Mouse (Mus musculus) C2C12 (cell line): Measurements from ENCODE around the gene Stk10. TPM values are rescaled to one million over a fixed set of nuclear protein-coding genes. Genes with fewer than 3 reads are reported as not detected.

Experiments
- H3K27me3 ChIP-seq: one replicate; pipeline ENCODE4 v1.6.1; 2011; ENCODE audit not compliant: control insufficient read depth, insufficient read depth, insufficient read length
- H3K36me3 ChIP-seq: one replicate; pipeline ENCODE4 v1.6.1; 2011; ENCODE audit not compliant: control insufficient read depth, insufficient read depth
- H3K4me3 ChIP-seq: one replicate; pipeline ENCODE4 v1.5.1; 2011; ENCODE audit warnings: mild to moderate bottlenecking, control low read depth; ENCODE audit not compliant: poor library complexity, insufficient read depth, severe bottlenecking
- H3K79me2 ChIP-seq: one replicate; pipeline ENCODE4 v1.6.1; 2011; ENCODE audit not compliant: control insufficient read depth, insufficient read depth
- H3K79me3 ChIP-seq: one replicate; pipeline ENCODE4 v1.6.1; 2011; ENCODE audit warnings: low read depth, control low read depth
- H3ac ChIP-seq: one replicate; pipeline ENCODE3; 2011; ENCODE audit warnings: low read depth; ENCODE audit not compliant: control insufficient read depth, insufficient read length
- CEBPB ChIP-seq: IDR thresholded peaks from one replicate; pipeline ENCODE4 v1.6.1; 2011; ENCODE audit warnings: low read depth, mild to moderate bottlenecking, control low read depth, moderate library complexity
- CTCF ChIP-seq: IDR thresholded peaks from one replicate; pipeline ENCODE4 v1.5.1; 2011; ENCODE audit not compliant: control insufficient read depth, insufficient read depth, insufficient read length
- FOSL1 ChIP-seq: IDR thresholded peaks from one replicate; pipeline ENCODE4 v1.8.0; 2011; ENCODE audit warnings: mild to moderate bottlenecking, low read length; ENCODE audit not compliant: poor library complexity, insufficient read depth, severe bottlenecking
- MAX ChIP-seq: IDR thresholded peaks from one replicate; pipeline ENCODE4 v1.6.1; 2011; ENCODE audit warnings: mild to moderate bottlenecking, control low read depth
- MYOD1 ChIP-seq: IDR thresholded peaks from one replicate; pipeline ENCODE4 v1.6.1; 2011; ENCODE audit warnings: low read depth; ENCODE audit not compliant: control insufficient read depth, insufficient read length
- MYOG ChIP-seq: IDR thresholded peaks from one replicate; pipeline ENCODE4 v1.6.1; 2011; ENCODE audit not compliant: control insufficient read depth, insufficient read length; ENCODE audit errors: extremely low read depth
- USF1 ChIP-seq: IDR thresholded peaks from one replicate; pipeline ENCODE4 v1.6.1; 2011; ENCODE audit warnings: low read depth, mild to moderate bottlenecking, control low read depth, moderate library complexity
- polyA plus RNA-seq: library from polyadenylated mRNA; unstranded; fragments of >200 nt; fragmentation: generic; extraction: Trizol; gene quantifications from one replicate; pipeline ENCODE4 v1.2.1, GENCODE M21; 2012; ENCODE audit warnings: missing spikeins

The Stk10 gene
- polyA plus RNA-seq, 1 experiment, result 8.2 TPM

GRCm38 (mm10) chr11:32518770-32519169, 14.3 kb upstream of the Stk10 start:
- no peak overlapping the region for H3K4me3 ChIP-seq
- H3K79me2 ChIP-seq, result no peaks in the 10 kb centered on the region
- H3K36me3 ChIP-seq, result peaks cover 27% of the 10 kb centered on the region
- no peak for TF ChIP-seq USF1
- no peak for TF ChIP-seq FOSL1
- no peak for TF ChIP-seq CTCF
- TF ChIP-seq CEBPB, result no peak
- no peak for TF ChIP-seq MAX
- no peak for TF ChIP-seq MYOG
- no peak for TF ChIP-seq MYOD1
- no peaks in the 10 kb centered on the region for H3K27me3 ChIP-seq
- H3K79me3 ChIP-seq, result no peaks in the 10 kb centered on the region
- no peak overlapping the region for H3ac ChIP-seq

- Histone ChIP-seq H3K36me3 (peaks cover 27% of the 10 kb centered on the region), H3K27me3 (no peaks in the 10 kb centered on the region), H3ac (no peak overlapping the region), H3K79me2 (no peaks in the 10 kb centered on the region), H3K4me3 (no peak overlapping the region), H3K79me3 (no peaks in the 10 kb centered on the region)
- TF ChIP-seq CTCF (no peak), FOSL1 (no peak), MYOG (no peak), CEBPB (no peak), MYOD1 (no peak), USF1 (no peak), MAX (no peak)
Observed at GRCm38 (mm10) chr11:32519354-32519753, 13.8 kb upstream of the Stk10 start.

DNA sequence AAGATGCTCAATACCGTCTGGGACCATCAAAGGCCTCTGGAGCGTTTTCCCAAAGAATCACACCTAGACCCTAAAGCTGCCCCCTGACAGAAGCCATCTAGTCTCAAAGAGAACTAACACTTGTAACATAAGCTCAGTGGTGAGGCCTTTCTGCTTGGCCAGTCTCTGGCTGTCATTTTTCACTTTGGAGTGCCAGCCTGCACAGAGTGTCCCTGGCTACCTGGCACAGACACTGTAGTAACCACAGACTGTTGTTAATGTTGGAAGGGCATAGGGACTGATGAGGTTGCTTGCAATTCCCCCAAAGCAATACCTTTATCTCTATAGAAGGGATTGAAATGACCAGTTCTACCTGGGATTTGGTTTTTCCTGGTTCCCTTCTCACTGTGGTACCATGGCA, 11.9 kb upstream of the Stk10 start:
- Histone ChIP-seq H3K27me3 (no peaks in the 10 kb centered on the region), H3ac (no peak overlapping the region), H3K36me3 (peaks cover 21% of the 10 kb centered on the region), H3K79me3 (no peaks in the 10 kb centered on the region), H3K4me3 (no peak overlapping the region), H3K79me2 (no peaks in the 10 kb centered on the region)
- TF ChIP-seq MYOD1, result no peak
- TF ChIP-seq MAX, result no peak
- no peak for TF ChIP-seq MYOG
- no peak for TF ChIP-seq USF1
- TF ChIP-seq CEBPB, result no peak
- no peak for TF ChIP-seq CTCF

DNA sequence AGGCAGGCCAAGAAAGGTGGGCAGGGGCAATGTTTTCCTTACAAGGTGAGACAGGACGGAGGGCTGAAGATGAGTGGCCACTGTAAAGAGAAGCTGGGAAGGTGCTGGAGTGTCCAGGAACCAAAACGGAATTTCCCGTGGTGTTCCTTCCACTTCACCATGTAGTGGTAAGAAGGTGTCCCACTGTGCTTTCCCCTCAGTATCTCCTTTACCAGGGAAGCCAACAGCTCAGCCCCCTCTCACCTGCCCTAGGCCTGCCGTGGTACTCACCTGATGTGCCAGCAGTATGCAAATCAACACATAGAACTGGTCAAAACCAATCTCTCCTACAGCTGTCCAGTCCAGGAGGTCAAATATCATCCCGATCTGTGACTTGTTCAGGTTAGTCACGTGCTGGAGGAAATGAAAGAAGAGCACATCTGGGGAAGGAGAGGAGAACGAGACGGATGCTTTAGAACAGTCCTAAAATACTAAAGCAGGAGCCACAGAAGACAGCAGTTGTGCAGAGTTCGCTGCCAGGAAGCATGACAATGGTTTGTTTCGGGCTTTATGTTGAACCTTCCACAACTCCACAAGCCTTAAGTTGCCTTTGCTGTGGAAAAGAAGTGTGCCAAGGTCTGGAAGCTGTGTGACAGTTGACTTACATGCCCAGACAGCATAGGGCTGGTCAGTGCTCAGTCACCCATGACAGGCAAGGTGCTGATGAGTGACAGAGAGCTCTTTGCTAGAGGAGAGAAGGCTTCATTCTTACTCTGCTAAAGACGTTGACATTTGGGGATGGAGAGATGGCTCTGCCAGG, 8.8 kb upstream of the Stk10 start:
- no peak for TF ChIP-seq MYOD1
- TF ChIP-seq USF1, result no peak
- TF ChIP-seq CTCF, result no peak
- TF ChIP-seq FOSL1, result no peak
- TF ChIP-seq MYOG, result no peak
- TF ChIP-seq CEBPB, result no peak
- TF ChIP-seq MAX, result no peak

DNA sequence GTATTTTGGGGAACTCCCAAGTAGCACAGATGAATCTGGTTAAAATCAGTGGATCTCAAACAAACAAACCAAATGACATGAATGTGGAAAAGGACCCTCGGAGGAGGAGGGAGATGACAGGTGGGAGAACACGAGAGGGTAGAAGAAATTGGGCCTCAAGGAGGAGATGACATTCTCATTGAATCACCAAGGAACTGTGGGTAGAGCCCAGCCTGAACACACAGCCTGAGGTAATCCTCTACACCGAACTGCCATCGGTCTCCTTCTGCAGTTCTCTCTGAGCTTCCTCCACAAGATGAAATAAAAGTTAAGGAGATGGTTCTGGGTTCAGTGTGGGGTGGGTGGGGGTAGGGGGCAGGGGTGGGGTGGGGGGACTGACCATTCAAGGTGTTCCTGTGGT, 6.1 kb upstream of the Stk10 start:
- Histone ChIP-seq H3ac (no peak overlapping the region), H3K79me2 (no peaks in the 10 kb centered on the region), H3K27me3 (no peaks in the 10 kb centered on the region), H3K4me3 (no peak overlapping the region), H3K36me3 (no peaks in the 10 kb centered on the region), H3K79me3 (no peaks in the 10 kb centered on the region)
- TF ChIP-seq FOSL1, result no peak
- TF ChIP-seq USF1, result no peak
- no peak for TF ChIP-seq MYOD1
- TF ChIP-seq MAX, result no peak
- TF ChIP-seq CEBPB, result no peak
- no peak for TF ChIP-seq MYOG
- TF ChIP-seq CTCF, result no peak

More for the DNA sequence above, 8.8 kb upstream of the Stk10 start:
- Histone ChIP-seq H3K79me2 (no peaks in the 10 kb centered on the region), H3K4me3 (no peak overlapping the region), H3K36me3 (peaks cover 9% of the 10 kb centered on the region), H3ac (no peak overlapping the region), H3K79me3 (no peaks in the 10 kb centered on the region), H3K27me3 (no peaks in the 10 kb centered on the region)
